Mouse (Mus musculus) frontal cortex, postnatal 10 days (tissue): ENCODE measurements around the gene Ltbp3.

Experiments
- DNase-seq, 2 experiments: peaks; one replicate each; pipeline ENCODE4 v3.0.0; 2022; ENCODE audit warnings: low spot score in 2 of 2, mixed read lengths in 1 of 2

Gene Ltbp3

DNA sequence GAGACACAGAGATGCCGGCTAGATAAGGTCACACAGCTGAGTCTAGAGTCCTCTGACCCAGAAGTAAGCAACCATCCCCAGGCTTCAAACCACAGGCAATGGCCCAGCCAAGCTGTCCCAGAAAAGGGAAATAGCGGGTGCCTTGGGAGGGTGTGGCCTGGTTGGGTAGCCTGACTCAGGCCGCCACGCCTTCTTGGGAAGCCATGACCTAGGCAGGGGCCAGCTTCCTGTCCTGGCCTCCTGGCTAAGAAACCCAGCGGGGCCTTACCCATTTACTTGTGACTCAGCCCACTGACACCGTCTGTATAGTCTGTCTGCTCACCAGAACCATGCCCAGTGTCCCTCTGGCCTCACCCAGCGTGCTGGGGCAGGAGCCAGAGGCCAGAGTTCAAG is 16.2 kb upstream of the Ltbp3 start:
- no peak for DNase-seq

DNA sequence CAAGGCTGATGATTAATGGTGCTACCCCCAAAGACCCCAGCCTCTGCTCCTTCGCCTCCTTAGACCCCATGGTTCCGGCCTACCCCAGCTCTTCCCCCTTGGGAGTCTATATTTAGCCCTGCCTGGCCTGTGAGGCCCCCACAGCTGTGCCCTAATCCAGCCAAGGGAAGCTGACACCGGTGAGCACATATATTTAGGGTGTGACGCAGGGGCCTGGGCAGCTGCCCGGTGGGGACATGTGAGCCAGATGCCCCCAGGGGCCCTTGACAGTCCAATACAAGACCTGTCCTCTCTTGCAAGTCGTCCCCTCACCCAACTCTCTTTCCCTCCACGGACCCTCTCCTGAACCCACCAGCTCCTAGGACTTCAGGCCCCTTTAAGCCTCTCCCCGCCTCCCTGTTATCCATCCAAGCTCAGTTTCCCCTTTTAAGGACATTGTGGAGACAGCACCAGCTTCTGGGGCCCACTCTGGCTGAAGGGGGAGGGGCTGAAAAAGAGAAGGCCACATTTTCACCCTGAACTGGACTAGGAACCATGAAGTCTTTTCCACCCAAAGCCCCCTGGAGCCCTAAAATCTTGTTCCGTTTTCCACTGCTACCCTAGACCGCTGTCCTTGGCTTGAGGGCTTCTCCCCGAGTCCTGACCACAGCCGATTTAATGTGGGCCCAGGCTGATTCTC is 15.5 kb upstream of the Ltbp3 start:
- no peak for DNase-seq

DNA sequence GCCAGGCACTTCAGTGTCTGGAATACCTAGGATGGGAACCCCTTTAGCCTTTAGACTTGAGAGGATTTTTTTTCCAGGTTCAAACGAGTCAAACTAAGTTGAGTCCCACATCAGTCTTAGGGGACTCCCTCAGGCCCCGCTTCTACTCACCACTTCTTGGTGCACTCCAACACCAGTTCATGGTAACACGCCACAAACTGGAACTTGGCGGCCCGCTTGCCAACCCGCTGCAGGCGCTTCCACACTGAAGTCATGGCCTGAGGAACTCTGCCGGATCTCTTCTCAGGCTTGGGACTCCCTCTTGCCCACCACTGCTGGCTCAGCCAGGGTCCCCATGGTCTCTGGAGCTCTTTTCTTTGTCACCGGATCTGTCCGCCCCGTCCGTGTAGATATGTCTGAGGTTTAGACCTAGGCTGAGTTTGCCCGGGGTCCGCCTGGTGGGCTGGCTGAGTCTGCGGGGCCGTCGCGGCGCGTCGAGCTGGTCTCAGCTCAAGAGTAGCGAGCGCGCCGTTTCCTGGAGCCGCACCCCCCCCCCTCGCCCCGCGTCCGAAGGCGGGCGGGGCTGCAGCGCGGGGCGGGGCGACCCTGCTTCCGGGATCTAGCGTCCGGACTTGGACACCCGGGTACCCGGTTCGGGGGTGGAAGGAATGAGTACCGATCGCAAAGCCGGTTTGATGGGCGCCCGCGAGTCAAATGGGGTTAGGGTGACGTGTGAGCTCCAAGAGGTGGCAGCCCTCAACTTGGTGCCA is 14.8 kb upstream of the Ltbp3 start, which contains the start of gene Ehbp1l1:
TSS of gene Ehbp1l1 (minus strand) at position 551 of the 749 bp plus-strand sequence.
- no peak for DNase-seq

DNA sequence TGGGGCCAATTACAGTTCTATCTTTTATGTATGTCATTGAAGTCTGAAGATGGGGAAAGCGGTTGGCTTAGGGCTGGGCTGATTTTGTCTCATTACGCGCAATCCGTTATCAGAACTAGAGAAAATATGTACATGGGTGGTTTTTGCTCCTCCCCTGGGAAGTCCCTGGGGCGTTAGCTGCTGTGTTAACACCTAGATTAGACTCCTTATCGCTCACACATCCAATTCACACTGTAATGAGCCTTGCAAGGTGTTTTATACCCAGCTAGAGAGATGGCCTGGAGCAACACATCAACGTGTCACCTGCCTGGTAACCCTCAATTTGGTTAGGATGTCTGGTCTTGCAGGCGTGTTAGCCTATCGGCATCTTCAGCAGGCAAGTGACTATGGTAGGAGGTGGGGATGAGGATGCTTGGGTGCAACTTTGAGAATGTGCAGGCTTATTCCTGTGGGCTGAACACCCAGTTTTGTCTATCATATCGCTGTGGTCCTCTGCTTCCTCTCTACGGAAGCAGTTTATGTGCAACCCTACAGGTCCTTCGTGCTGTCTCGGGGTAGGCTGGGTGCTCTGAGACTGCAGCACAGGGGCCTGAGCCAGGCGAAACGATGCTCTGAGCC is 13.6 kb upstream of the Ltbp3 start:
- DNase-seq = no peak

DNA sequence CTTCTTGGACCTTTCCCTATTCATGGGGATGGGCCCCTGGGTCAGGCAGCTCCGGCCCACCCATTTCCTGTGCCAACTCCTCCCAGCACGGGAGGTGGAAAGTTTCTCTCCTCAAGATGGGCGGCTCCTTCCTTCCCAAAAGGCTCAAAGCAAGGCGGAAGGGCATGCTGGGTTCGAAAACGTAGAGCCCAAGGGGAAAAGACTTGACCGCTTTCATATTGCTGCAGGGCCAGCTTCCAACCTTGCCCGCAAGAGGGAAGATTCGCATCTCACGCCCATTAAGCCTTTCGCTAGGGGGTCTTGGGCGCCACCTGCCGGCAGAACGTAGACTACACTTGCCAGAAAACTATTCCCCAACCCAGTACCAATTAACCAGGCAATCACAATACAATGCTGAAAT is 13.0 kb upstream of the Ltbp3 start:
- peak in 1 of 2 experiments; percentile 84 for DNase-seq

DNA sequence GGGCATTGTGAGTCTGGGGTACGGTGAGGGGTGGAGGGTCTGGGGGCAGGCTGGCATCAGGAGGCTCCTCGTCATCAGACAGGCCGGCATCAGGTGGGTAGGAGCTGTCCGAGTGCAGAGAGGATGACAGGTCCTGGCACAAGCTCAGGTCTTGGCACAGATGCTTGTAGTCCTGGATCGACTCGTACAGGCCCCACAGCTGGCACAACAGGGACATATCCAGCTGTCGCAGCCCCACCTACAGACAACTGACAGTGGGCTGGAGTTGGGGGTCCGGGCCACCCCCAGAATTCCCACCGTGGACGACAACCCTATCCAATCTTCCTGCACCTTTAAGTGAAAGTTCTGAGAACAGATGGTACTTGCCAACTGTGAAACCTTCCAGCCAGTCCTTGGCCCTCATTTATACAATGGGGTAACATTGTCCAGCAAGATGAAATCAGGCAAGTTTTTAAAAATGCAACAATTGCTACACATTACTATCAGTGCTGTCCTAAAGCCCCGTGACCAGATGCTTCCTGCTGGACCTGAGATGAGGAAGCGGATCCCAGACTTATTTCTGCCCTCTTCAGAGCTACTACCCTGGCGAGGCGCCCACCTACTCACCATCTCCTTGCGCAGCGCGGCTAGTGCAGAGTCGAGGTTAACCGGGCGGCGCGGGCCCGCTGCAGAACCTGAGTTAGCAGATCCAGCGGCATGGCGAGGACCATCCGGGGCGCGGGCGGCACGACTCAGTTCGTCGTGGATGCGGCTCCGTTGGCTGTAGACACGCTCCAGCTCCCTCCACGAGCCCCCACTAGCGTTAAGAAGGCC is 11.9 kb upstream of the Ltbp3 start:
- peak in 1 of 2 experiments; percentile 70 for DNase-seq

DNA sequence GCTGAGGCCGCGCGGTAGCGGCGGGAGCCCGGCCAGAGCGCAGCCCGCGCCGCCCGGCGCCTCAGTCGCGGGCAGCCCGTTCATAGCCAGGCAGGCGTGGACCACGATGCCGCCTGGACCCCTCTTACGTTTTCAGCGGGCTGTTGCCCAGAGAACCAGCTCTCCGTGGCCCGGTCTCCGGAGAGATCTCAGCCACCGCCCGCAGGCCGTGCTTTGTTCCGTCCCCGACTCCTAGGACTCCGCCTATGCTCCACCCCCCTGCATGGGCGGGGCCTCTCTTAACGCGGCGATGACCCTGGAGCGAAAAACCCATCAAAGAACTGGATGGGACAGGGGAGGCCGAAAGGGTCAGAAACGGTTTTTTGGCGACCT is 11.3 kb upstream of the Ltbp3 start, which contains the start of gene Fam89b:
TSS of gene Fam89b (minus strand) at position 210 of the 372 bp plus-strand sequence.
- DNase-seq = peak; percentile 74 to 84

DNA sequence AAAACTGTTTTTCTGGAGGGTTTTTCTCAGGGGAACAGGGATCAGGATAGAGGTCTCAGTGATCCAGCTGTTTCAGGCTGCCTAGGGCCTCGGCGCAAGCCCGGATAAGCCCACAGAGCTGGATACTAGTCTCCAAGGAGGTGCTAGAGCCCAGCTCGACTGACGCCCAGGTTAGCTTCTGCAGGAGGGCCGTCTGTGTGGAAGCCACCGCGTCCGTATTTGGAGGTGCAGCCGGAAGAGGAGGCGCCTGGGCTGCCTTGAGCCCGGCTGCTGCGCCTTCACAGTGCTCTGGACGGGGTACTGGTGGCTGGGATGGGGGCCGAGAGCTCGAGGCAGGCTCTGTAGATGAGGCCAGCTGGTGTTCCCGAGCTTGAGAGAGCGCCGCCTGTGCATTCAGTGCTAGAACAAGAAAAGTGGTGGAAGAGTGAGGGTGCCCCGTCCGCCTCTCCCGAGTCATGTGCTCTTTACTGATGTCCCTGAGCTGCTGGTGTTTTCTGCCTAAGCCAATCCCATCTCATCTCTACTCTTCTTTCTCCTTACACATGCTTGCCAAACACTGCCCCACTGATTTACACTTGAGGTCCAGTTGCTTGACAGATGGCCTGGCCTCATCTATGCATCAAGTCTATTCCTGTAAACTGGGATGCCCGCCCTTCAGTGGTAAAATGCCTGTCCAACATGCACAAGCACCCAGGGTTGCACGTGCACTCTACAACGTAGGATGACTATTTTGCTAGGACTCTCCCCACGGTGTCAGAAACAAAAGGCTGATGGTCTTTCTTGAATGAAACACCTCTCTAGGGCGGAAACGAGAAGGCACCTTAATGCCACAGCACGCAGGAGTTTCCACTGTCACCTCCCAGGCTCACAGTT is 10.2 kb upstream of the Ltbp3 start:
- DNase-seq = no peak

DNA sequence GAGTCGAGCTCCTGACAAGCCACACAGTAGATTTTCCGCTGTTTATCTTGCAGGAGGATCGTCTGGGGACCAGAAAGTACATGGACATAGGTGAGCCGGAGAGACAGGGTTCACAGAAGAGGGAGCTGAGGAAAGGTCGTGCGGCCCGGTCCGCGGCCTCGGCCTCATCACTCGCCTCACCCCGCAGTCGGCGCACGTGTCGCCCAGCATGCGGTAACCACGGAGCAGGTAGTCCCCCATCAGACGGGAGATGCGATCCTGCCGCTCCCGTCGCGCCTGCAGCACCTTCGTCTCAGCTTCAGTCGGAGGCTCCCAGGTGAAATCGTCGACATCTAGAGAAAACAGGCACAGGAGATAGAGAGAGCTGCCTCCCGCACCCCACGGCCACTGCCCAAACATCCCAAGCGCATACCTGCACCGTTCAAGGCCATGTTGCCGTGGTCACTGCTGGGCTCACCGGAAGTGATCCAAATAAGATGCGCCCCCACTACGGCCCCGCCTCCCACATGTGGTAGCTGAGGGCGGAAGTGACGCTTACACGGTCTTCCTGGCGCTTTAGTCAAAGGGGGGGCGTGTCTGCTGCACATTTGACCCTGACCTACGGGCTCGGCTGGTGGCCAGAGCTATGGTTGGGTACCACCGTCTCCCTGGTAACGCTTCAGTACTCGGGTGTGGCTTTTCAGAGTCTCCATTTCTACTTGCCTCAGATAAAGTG is 9.3 kb upstream of the Ltbp3 start:
- DNase-seq = peak; percentile 92

DNA sequence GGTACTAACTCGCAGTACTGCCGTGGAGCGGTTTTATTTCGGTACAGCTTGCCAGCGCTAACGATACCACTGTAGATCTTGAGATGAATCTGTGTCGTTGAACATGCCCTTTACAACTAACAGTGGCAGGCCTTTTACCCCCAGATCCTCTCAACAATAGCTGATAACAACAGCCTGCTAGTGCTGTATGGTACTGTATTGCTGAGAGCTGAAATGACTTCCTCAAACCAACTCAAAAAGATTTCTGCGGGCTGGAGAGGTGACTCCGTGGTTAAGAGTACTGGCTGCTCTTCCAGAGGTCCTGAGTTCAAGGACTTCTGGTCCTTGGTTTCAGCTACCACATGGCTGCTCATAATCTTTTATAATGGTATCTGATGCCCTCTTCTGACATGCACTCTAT is 6.4 kb upstream of the Ltbp3 start:
- DNase-seq = no peak

DNA sequence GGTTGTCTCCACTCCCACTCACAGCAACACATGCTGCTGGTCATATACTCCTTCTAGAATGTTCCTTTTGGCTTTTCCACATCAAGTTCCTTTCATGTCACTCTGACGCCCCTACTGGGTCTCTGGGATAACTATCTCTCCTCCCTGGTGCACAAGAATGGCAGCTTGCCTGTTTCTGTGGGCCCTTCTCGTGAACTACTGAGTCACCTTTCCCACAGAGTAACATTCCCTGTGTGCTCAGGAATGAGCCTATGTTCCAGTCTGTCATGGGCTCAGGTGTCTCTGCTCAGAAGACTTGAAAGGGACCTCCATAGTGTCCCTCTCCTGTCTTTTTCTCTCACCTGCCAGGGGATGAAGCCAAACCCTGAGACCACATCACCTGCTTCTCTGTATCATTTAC is 1.3 kb upstream of the Ltbp3 start:
- no peak for DNase-seq

DNA sequence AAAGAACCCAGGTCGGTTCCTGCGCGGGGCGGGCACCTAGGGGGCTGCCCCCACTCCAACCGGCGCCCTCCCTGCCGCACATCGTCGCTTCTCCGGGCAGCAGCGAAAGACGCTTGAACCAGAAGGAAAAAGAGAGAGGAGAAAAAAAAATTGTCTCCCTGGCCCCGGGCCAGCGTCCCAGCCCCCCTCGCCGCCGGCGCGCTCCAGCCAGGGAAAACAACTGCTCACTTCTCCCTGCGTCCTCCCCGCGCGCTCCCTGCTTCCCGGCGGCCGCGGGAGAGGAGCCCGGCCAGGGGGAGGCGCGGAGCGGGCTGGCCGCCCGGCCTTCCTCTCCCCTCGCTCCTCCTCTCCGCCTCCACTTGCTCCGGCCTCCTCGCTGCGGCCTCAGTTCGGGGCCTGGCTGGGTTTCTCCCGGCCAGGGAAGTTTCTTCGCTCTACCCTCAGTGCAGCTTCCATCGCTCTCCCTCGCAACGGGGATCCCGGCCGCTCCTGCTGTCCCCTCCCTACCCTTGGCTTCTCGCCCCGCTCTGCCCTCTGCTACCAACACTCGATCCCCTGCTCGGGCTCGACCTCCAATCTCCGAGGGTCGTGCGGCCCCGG is 1.0 kb downstream of the Ltbp3 start:
- DNase-seq = peak; percentile 72 to 79

DNA sequence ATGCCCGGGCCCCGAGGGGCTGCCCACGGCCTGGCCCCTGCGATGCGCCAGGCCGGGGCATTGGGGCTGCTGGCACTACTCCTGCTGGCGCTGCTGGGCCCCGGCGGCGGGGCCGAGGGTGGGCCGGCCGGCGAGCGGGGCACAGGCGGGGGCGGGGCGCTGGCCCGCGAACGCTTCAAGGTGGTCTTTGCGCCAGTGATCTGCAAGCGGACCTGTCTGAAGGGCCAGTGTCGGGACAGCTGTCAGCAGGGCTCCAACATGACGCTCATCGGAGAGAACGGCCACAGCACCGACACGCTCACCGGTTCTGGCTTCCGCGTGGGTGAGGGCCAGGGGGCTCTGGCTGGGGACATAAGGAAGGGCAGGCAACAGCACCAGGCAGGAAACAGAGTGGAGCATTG is 1.5 kb downstream of the Ltbp3 start:
- no peak for DNase-seq

DNA sequence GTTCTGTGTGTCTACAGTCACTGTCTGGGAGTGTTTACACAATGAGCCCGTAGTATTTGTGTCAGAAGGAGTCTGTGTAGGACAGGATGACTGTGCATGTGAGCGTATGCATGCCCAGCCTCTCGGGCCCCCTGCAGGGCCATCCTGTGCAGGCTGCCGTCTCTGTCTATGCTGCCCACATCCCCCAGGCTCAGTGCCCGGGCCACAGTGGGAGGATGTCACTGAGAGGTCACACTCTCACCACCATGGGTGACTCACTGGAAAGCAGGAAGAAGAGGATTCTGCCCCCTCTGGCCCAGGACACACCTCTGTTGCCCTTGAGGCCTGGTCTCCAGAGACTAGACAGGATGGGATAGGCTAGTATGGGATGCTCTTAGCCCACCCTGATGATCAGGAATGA is 2.9 kb downstream of the Ltbp3 start:
- DNase-seq = no peak

DNA sequence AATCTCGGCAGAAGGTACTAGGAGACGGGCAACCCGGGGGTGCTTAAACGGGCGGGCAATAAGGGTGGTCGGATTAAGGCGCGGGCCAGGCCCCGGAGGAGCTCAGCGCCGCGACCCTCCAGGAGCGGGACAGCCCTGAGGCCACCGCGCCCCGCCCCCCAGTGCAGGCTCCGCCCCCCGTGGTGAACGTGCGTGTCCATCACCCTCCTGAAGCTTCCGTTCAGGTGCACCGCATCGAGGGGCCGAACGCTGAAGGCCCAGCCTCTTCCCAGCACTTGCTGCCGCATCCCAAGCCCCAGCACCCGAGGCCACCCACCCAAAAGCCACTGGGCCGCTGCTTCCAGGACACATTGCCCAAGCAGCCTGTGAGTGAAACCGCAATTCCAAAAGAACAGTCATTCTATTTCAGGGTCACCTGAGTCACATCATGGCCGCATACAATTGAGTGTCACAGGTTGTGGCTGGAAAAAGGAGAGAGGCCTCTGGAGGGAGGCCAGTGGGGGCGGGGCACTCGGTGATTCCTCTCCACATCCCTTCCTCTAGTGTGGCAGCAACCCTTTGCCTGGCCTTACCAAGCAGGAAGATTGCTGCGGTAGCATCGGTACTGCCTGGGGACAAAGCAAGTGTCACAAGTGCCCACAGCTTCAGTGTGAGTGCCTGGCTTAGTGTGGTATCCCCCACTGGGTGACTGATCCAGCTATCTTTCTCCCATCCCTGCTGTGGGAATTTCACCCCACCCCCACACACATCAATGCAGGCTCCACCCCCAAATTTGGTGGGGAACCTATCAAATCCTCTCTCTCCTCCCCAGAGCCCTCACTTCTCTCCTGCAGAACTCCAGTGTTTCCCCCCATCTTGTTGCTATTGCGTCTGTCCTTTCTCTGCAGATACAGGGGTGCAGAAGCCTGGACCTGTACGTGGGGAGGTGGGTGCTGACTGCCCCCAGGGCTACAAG is 5.3 kb downstream of the Ltbp3 start:
- no peak for DNase-seq

DNA sequence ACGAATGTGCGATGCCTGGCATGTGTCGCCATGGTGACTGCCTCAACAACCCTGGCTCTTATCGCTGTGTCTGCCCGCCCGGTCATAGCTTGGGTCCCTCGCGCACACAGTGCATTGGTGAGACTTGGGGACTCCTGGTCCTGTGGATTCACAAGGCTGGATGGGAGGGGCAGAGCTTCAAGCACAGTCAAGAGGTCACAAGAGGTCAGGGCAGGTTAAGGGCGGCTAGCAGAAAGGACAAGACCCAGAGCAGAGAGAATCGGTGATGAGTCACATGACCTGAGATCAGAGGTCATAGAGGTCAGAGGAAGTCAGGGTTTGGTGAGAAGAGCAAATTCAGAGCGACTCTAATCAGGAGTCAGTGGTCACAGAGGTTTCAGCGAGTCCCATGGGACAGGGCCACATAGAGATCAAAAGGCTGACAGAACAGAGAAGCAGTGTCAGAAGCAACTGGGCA is 6.2 kb downstream of the Ltbp3 start:
- no peak for DNase-seq

DNA sequence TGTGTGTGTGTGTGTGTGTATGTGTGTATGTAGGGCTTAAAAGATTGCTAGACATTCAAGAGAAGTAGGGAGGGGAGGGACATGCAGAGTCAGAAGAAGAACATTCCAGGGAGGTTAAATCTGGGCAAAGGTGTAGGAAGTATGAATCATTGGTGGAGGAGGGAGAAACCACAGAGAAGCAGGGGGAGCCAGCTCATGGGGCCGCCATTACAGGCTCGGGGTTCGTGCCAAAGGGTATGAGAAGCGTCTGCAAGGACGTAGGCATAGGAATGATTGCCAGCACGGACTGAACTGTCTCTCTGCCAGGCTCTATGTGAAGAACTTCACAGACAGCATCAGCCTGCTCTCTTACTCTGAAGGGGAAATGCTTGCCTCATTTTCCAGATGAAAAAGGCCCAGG is 8.8 kb downstream of the Ltbp3 start:
- no peak for DNase-seq

DNA sequence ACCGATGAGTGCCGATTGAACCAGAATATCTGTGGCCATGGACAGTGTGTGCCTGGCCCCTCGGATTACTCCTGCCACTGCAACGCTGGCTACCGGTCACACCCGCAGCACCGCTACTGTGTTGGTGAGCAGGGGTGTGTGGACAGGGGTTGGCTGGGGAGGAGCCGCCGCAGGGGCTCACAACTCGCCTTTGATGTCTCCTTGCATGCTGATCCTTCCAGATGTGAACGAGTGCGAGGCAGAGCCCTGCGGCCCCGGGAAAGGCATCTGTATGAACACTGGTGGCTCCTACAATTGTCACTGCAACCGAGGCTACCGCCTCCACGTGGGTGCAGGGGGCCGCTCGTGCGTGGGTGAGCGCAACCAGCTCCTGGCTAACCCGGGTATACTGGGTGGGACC is 10.2 kb downstream of the Ltbp3 start:
- no peak for DNase-seq

DNA sequence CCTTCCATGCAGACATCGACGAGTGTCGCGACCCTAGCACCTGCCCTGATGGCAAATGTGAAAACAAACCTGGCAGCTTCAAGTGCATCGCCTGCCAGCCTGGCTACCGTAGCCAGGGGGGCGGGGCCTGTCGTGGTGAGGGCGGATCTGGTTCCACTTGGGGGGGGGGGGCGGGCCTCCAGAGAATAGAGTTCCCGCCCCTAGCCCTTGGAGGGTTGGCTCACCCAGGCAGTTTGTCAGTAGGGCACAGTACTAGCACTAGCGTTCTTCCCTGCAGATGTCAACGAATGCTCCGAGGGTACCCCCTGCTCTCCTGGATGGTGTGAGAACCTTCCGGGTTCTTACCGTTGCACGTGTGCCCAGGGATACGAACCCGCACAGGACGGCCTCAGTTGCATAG is 11.0 kb downstream of the Ltbp3 start:
- DNase-seq = no peak
